14 mouse cellular contexts compared by ENCODE assay signal in the genomic region with DNA sequence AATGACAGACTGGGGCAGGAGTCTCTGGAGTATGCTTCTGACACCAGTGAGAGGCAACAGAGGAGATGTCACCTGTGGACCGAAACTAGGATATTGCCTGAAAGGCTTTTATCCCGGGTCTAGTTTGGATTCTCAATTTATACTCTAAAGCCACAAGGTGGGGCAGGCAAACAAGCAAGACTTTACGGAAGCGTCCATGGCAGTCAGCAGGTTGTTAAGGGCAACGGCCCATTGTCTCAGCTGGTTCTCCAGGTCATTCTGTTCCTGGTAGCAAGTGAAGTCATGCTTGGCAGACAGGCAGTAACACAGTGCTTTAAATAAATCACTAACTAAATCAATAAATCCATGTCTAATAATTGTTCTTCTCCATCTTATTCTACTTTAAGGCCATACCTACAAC. TPM values are rescaled to one million over a fixed set of nuclear protein-coding genes. Genes with fewer than 3 reads are reported as not detected.
A peak's percentile ranks its signal among the peaks of the same experiment; 100 is the strongest.
DNase-seq lines count a peak whose midpoint lies in the region; ATAC-seq and TF ChIP-seq lines count a peak whose summit lies in the region.
"Had no signal": no experiment of that assay in that cellular context is flagged by ENCODE, and none has a peak within 500 bp of the region (broad histone marks: within the 10 kb centered on the region; RNA-seq: fewer than 3 reads in every experiment).

No protein-coding gene starts in this region.

- H3K4me2 ChIP-seq in lung, postnatal 0 days (replicated peaks; ENCODE audit: low read depth, low read length) = no peak overlapping the region

- no peak for TF ChIP-seq EP300 in heart, adult 2 months (IDR thresholded peaks at IDR 0.05; ENCODE audit: insufficient read depth, low read depth, low read length)
- TF ChIP-seq EP300 in lung, postnatal 0 days (IDR thresholded peaks at IDR 0.05) = no peak

- H3K27ac ChIP-seq in heart, adult 2 months = no peak overlapping the region
- H3K27ac ChIP-seq in heart, embryonic 10.5 days = no peak overlapping the region
- H3K27ac ChIP-seq in lung, postnatal 0 days (ENCODE audit: low read length) = no peak overlapping the region
- H3K27ac ChIP-seq in cerebellum, adult 2 months (ENCODE audit: insufficient read depth, low read length) = no peak overlapping the region
- H3K27ac ChIP-seq in thymus, adult 2 months (ENCODE audit: control insufficient read depth, insufficient read depth, low read length) = no peak overlapping the region
- H3K27ac ChIP-seq: limb, embryonic 10.5 days; liver, embryonic 14.5 days had no signal

- TF ChIP-seq POLR2A in heart, adult 2 months (IDR thresholded peaks at IDR 0.05; ENCODE audit: insufficient read depth, low read depth, low read length) = no peak
- TF ChIP-seq POLR2A in cerebellum, adult 2 months (IDR thresholded peaks at IDR 0.05; ENCODE audit: borderline replicate concordance, insufficient read depth, low read length) = no peak
- TF ChIP-seq POLR2A in thymus, adult 2 months (IDR thresholded peaks at IDR 0.05; ENCODE audit: control insufficient read depth, extremely low read depth, insufficient read depth, low read length, poor library complexity) = no peak

- no peak overlapping the region for H3K9ac ChIP-seq in heart, adult 2 months (ENCODE audit: low read depth, low read length)
- H3K9ac ChIP-seq in lung, postnatal 0 days (replicated peaks; ENCODE audit: low read depth) = no peak overlapping the region
- H3K9ac ChIP-seq: liver, embryonic 14.5 days had no signal

- intact Hi-C loops in heart, adult 2 months (cut with DNase I) = loop anchor here (5.0 kb wide), 1 partner anchor 359 kb away; no protein-coding TSS in a partner anchor

- no peak overlapping the region for H3K4me3 ChIP-seq in heart, adult 2 months
- H3K4me3 ChIP-seq in heart, embryonic 10.5 days = no peak overlapping the region
- no peak overlapping the region for H3K4me3 ChIP-seq in lung, postnatal 0 days (ENCODE audit: low read depth, low read length)
- H3K4me3 ChIP-seq in cerebellum, adult 2 months (replicated peaks; ENCODE audit: insufficient read depth, low read depth, low read length) = no peak overlapping the region
- no peak overlapping the region for H3K4me3 ChIP-seq in thymus, adult 2 months (ENCODE audit: control insufficient read depth, insufficient read depth, low read length)
- H3K4me3 ChIP-seq: limb, embryonic 10.5 days had no signal

- H3K4me1 ChIP-seq in heart, adult 2 months (ENCODE audit: control insufficient read depth, insufficient read depth, low read length) = no peaks in the 10 kb centered on the region
- H3K4me1 ChIP-seq in heart, embryonic 10.5 days = no peaks in the 10 kb centered on the region
- no peaks in the 10 kb centered on the region for H3K4me1 ChIP-seq in lung, postnatal 0 days (ENCODE audit: insufficient read depth, low read depth, low read length)
- peaks cover 3% of the 10 kb centered on the region; the same call in 1 of the 2 replicates for H3K4me1 ChIP-seq in cerebellum, adult 2 months (ENCODE audit: control insufficient read depth, insufficient read depth, low read length)
- no peaks in the 10 kb centered on the region for H3K4me1 ChIP-seq in thymus, adult 2 months (replicated peaks; ENCODE audit: control insufficient read depth, insufficient read depth, low read length)
- H3K4me1 ChIP-seq: limb, embryonic 10.5 days had no signal

- H3K79me2 ChIP-seq in heart, adult 2 months (replicated peaks; ENCODE audit: control insufficient read depth, insufficient read depth, low read length) = no peaks in the 10 kb centered on the region

- 55% methylated on average over 5 of the region's 5 CpGs for WGBS in heart, adult 2 months
- WGBS in heart, embryonic 10.5 days = 62% methylated on average over 5 of the region's 5 CpGs
- 55% methylated on average over 5 of the region's 5 CpGs for WGBS in lung, postnatal 0 days
- WGBS in cerebellum, adult 2 months = 23% methylated on average over 5 of the region's 5 CpGs
- 82% methylated on average over 5 of the region's 5 CpGs for WGBS in thymus, adult 2 months

- H3K27me3 ChIP-seq in heart, adult 2 months (ENCODE audit: control insufficient read depth, insufficient read depth, low read length) = no peaks in the 10 kb centered on the region
- no peaks in the 10 kb centered on the region for H3K27me3 ChIP-seq in heart, embryonic 10.5 days (ENCODE audit: insufficient read depth, poor library complexity, severe bottlenecking)
- no peaks in the 10 kb centered on the region for H3K27me3 ChIP-seq in lung, postnatal 0 days (replicated peaks; ENCODE audit: insufficient read depth, low read length)
- no peaks in the 10 kb centered on the region for H3K27me3 ChIP-seq in cerebellum, adult 2 months (ENCODE audit: control insufficient read depth, insufficient read depth, low read length)
- no peaks in the 10 kb centered on the region for H3K27me3 ChIP-seq in thymus, adult 2 months (ENCODE audit: control insufficient read depth, insufficient read depth, low read length)

- H3K9me3 ChIP-seq in heart, embryonic 10.5 days = no peaks in the 10 kb centered on the region
- no peaks in the 10 kb centered on the region for H3K9me3 ChIP-seq in lung, postnatal 0 days (ENCODE audit: low read length)
- H3K9me3 ChIP-seq: G1E; limb, embryonic 10.5 days had no signal

- no peak for ATAC-seq in lung, postnatal 0 days
- ATAC-seq: activated CD4-positive, CD25-positive, alpha-beta regulatory T cell, adult 4 months had no signal

- 0 out of 2 replicates have a peak, but pooled peaks have one; percentile 17 for TF ChIP-seq CTCF in heart, adult 2 months (IDR thresholded peaks at IDR 0.05)
- no peak for TF ChIP-seq CTCF in lung, postnatal 0 days (IDR thresholded peaks at IDR 0.05)
- TF ChIP-seq CTCF in cerebellum, adult 2 months (IDR thresholded peaks at IDR 0.05; ENCODE audit: borderline replicate concordance, insufficient read depth, low read depth, low read length) = peak; percentile 52; the same call in 1 of the 2 replicates
- TF ChIP-seq CTCF in thymus, adult 2 months (IDR thresholded peaks at IDR 0.05; ENCODE audit: borderline replicate concordance, control insufficient read depth, extremely low read depth, insufficient read depth, low read length, poor library complexity) = no peak

- H3K36me3 ChIP-seq in heart, adult 2 months (ENCODE audit: control insufficient read depth, insufficient read depth, low read length) = no peaks in the 10 kb centered on the region
- no peaks in the 10 kb centered on the region for H3K36me3 ChIP-seq in heart, embryonic 10.5 days
- H3K36me3 ChIP-seq in lung, postnatal 0 days (ENCODE audit: insufficient read depth, low read length) = no peaks in the 10 kb centered on the region
- H3K36me3 ChIP-seq in thymus, adult 2 months (ENCODE audit: control insufficient read depth, insufficient read depth, low read length) = no peaks in the 10 kb centered on the region
- H3K36me3 ChIP-seq: G1E; limb, embryonic 10.5 days had no signal

- DNase-seq in heart, adult 2 months = peak; percentile 24 to 32
- no peak for DNase-seq in heart, embryonic 10.5 days (ENCODE audit: low spot score)
- peak; percentile 34 to 73 for DNase-seq in lung, adult 18-20 months
- no peak for DNase-seq in lung, postnatal 0 days (ENCODE audit: low spot score)
- DNase-seq in cerebellum, adult 2 months = peak; percentile 63 to 81
- peak; percentile 48 for DNase-seq in lung, postnatal 25 days (ENCODE audit: low spot score)
- no peak for DNase-seq in right cerebral cortex, adult 18-20 months
- no peak for DNase-seq in thymus, adult 2 months
- DNase-seq: gastrocnemius, postnatal 36 days had no signal

RNA-seq across cellular contexts. Expression of gene Rapgef4, which starts 24.6 kb away (rescaled TPM):
- total RNA-seq in heart, adult 2 months (2021) = 10 to 100 TPM; 25.4 to 38.9 TPM
- polyA plus RNA-seq in heart, adult 2 months (2012; rRNA removed) = 15.3 and 35.4 TPM in 2 replicates
- polyA plus RNA-seq in heart, embryonic 10.5 days (2016; fragmentation: Nextera tagmentation; extraction: Ambion mirVana) = 2.8 and 3.1 TPM in 2 replicates
- 4.4 and 5.0 TPM in 2 replicates for polyA plus RNA-seq in lung, postnatal 0 days (2015; fragmentation: Nextera tagmentation; extraction: Ambion mirVana)
- 192 and 200 TPM in 2 replicates for polyA plus RNA-seq in cerebellum, adult 2 months (2012; rRNA removed)
- 8.3 and 9.2 TPM in 2 replicates for polyA plus RNA-seq in thymus, adult 2 months (2012; rRNA removed)
- total RNA-seq: megakaryocyte-erythroid progenitor cell, adult 5-6 weeks had no signal
- polyA plus RNA-seq: G1E had no signal

Comparison
In these comparisons a context has a peak if more than half of its experiments do, and no peak if none do; other contexts are left out.
1. DNase-seq: peak in heart, adult 2 months (2 of 2), lung, adult 18-20 months (2 of 2), cerebellum, adult 2 months (2 of 2) and lung, postnatal 25 days (single experiment); none in heart, embryonic 10.5 days (single experiment), lung, postnatal 0 days (single experiment), right cerebral cortex, adult 18-20 months (single experiment) and thymus, adult 2 months (single experiment).
2. CTCF ChIP-seq: peak in heart, adult 2 months (single experiment) and cerebellum, adult 2 months (single experiment); none in lung, postnatal 0 days (single experiment) and thymus, adult 2 months (single experiment).